Comparison of ENCODE assay signal across 8 mouse cellular contexts in the genomic region with DNA sequence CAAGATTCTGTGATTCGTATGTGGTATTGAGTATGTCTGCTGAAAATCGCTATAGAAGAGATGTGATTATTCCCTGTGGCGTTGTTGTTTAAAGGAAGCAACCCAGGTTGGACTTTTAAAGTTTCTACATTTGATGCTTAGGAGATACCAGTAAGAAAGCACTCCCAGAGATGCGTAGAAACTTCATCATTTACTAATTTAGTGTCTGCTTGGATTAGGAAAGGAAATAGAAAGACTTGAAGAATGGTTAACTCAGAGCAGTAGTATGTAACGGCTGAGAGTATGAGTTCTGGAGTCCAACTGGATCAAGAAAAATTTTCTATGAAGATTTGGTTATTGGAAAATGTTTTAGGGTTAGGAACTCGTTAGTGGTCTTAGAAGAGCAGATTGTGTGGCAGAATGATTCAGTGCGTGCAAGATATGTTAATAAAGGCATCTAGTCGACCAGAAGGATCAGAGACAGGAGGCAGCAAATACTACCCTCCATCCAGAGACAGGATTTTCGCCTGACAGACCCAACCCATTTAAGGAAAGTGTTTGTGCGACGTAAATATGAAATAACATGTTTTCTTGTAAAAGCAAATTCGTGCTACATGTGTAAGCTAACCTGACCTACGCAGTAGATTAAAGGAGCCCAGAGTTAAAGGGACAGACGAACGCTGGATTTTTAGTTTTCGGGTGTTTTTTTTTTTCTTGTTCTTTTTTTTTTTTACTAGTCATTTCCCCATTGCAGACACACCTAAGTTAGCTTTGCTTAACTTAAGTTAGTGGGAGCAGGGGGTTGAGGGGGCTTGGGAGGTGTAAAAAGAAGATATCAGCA. TPM values are rescaled to one million over a fixed set of nuclear protein-coding genes. Genes with fewer than 3 reads are reported as not detected.
DNase-seq lines count a peak whose midpoint lies in the region; ATAC-seq and TF ChIP-seq lines count a peak whose summit lies in the region.

No protein-coding gene starts in this region.

- WGBS in heart, embryonic 11.5 days (ENCODE audit: insufficient replicate concordance) = 72% methylated on average over 16 of the region's 16 CpGs
- 67% methylated on average over 16 of the region's 16 CpGs for whole genome bisulfite sequencing in heart, postnatal 0 days
- 81% methylated on average over 16 of the region's 16 CpGs for WGBS in midbrain, embryonic 11.5 days

- H3K4me3 ChIP-seq in heart, embryonic 11.5 days (ENCODE audit: low read depth, low read length) = peak overlapping the region; percentile 65
- peak overlapping the region; percentile 61 for H3K4me3 ChIP-seq in heart, postnatal 0 days (ENCODE audit: low read depth, low read length)
- H3K4me3 ChIP-seq in midbrain, embryonic 11.5 days (ENCODE audit: low read depth, low read length) = peak overlapping the region; percentile 67

- no peaks in the 10 kb centered on the region for H3K27me3 ChIP-seq in heart, embryonic 11.5 days (ENCODE audit: control insufficient read depth, insufficient read depth, low read length)
- no peaks in the 10 kb centered on the region for H3K27me3 ChIP-seq in heart, postnatal 0 days (ENCODE audit: control insufficient read depth, insufficient read depth, low read length)
- no peaks in the 10 kb centered on the region for H3K27me3 ChIP-seq in midbrain, embryonic 11.5 days (ENCODE audit: control insufficient read depth, insufficient read depth, low read length)

- intact Hi-C loops in left cerebral cortex, postnatal 36 days (cut with DNase I) = no loop called here

- no peaks in the 10 kb centered on the region for H3K9me3 ChIP-seq in heart, embryonic 11.5 days (replicated peaks; ENCODE audit: control insufficient read depth, low read length)
- H3K9me3 ChIP-seq in heart, postnatal 0 days (replicated peaks; ENCODE audit: control insufficient read depth, low read length) = no peaks in the 10 kb centered on the region
- H3K9me3 ChIP-seq in midbrain, embryonic 11.5 days (ENCODE audit: control insufficient read depth, low read length) = peaks cover 6% of the 10 kb centered on the region; the same call in 1 of the 2 replicates

- peak overlapping the region; percentile 77 for H3K9ac ChIP-seq in heart, embryonic 11.5 days (ENCODE audit: low read depth, low read length)
- H3K9ac ChIP-seq in heart, postnatal 0 days (replicated peaks; ENCODE audit: low read depth, low read length) = peak overlapping the region; percentile 69
- H3K9ac ChIP-seq in midbrain, embryonic 11.5 days (ENCODE audit: low read length) = peak overlapping the region; percentile 85

- TF ChIP-seq EP300 in heart, postnatal 0 days (IDR thresholded peaks at IDR 0.05; ENCODE audit: low read depth) = no peak

- peak overlapping the region; percentile 88 for H3K4me2 ChIP-seq in heart, embryonic 11.5 days
- peak overlapping the region; percentile 89 for H3K4me2 ChIP-seq in heart, postnatal 0 days (ENCODE audit: low read depth, low read length)
- peak overlapping the region; percentile 95 for H3K4me2 ChIP-seq in midbrain, embryonic 11.5 days

- peaks cover 18% of the 10 kb centered on the region for H3K4me1 ChIP-seq in heart, embryonic 11.5 days (ENCODE audit: control insufficient read depth, insufficient read depth, low read length)
- peaks cover 21% of the 10 kb centered on the region for H3K4me1 ChIP-seq in heart, postnatal 0 days (ENCODE audit: control insufficient read depth, insufficient read depth)
- peaks cover 17% of the 10 kb centered on the region for H3K4me1 ChIP-seq in midbrain, embryonic 11.5 days (ENCODE audit: control insufficient read depth, insufficient read depth, low read length)

- peaks cover 9% of the 10 kb centered on the region for H3K36me3 ChIP-seq in heart, embryonic 11.5 days (ENCODE audit: control insufficient read depth, insufficient read depth, low read length)
- peaks cover 32% of the 10 kb centered on the region; the same call in 1 of the 2 replicates for H3K36me3 ChIP-seq in heart, postnatal 0 days (replicated peaks; ENCODE audit: control insufficient read depth, insufficient read depth, low read length)
- H3K36me3 ChIP-seq in midbrain, embryonic 11.5 days (ENCODE audit: control insufficient read depth, insufficient read depth, low read length) = peaks cover 13% of the 10 kb centered on the region

- peak overlapping the region; percentile 88 for H3K27ac ChIP-seq in heart, embryonic 11.5 days (ENCODE audit: low read depth, low read length)
- H3K27ac ChIP-seq in heart, postnatal 0 days (ENCODE audit: low read depth) = peak overlapping the region; percentile 99
- H3K27ac ChIP-seq in midbrain, embryonic 11.5 days (ENCODE audit: low read depth, low read length) = 0 out of 2 replicates have a peak overlapping the region, but pooled peaks have one; percentile 96

- DNase-seq in heart, adult 18-20 months = no peak
- DNase-seq in MEL-GATA-1-ER (ENCODE audit: extremely low read depth, low read depth) = peak; percentile 36
- no peak for DNase-seq in heart, postnatal 0 days (ENCODE audit: low spot score)
- peak; percentile 87 for DNase-seq in midbrain, embryonic 11.5 days (ENCODE audit: low spot score, missing footprints)
- DNase-seq in natural killer cell, adult 2 months (ENCODE audit: low spot score in 2 of 2) = no peak
- DNase-seq in left cerebral cortex, postnatal 36 days (ENCODE audit: low spot score in 2 of 2) = no peak

- no peak for TF ChIP-seq CTCF in heart, postnatal 0 days (IDR thresholded peaks at IDR 0.05; ENCODE audit: low read depth)

- ATAC-seq in heart, embryonic 11.5 days (replicated peaks; ENCODE audit: insufficient number of reproducible peaks, low FRiP score, low TSS enrichment) = no peak
- ATAC-seq in heart, postnatal 0 days (ENCODE audit: insufficient read depth, low read depth) = no peak
- ATAC-seq in midbrain, embryonic 11.5 days (ENCODE audit: low FRiP score) = no peak
- no peak for ATAC-seq in monocyte, adult 5-6 weeks (replicated peaks; ENCODE audit: insufficient number of reproducible peaks, low FRiP score, low TSS enrichment, poor library complexity, severe bottlenecking)

RNA-seq across cellular contexts. Expression of a gene that starts 1.0 kb away (rescaled TPM):
- 14.0 and 17.6 TPM in 2 replicates for polyA plus RNA-seq in heart, embryonic 11.5 days (2014; fragmentation: Nextera tagmentation; extraction: Ambion mirVana)
- 1 to 10 TPM; 8.8 to 9.4 TPM for total RNA-seq in heart, adult 18-20 months (2021)
- 6.1 and 8.4 TPM in 2 replicates for total RNA-seq in heart, postnatal 0 days (2014; rRNA removed; ENCODE audit: low replicate concordance)
- 15.4 and 19.1 TPM in 2 replicates for polyA plus RNA-seq in heart, postnatal 0 days (2015; fragmentation: Nextera tagmentation; extraction: Ambion mirVana)
- 20.6 and 21.0 TPM in 2 replicates for polyA plus RNA-seq in midbrain, embryonic 11.5 days (2014; fragmentation: Nextera tagmentation; extraction: Ambion mirVana)
- total RNA-seq in monocyte, adult 5-6 weeks (2017) = 5.1 to 10.4 TPM (median 6.0 TPM) in 3 replicates
- 1 to 10 TPM; 7.0 to 9.4 TPM for total RNA-seq in left cerebral cortex, postnatal 36 days (2021)

RNA-seq across cellular contexts. Expression of a gene that starts 1.2 kb away (rescaled TPM):
- 14.3 and 14.6 TPM in 2 replicates for polyA plus RNA-seq in heart, embryonic 11.5 days (2014; fragmentation: Nextera tagmentation; extraction: Ambion mirVana)
- 10 to 100 TPM; 10.3 to 11.2 TPM for total RNA-seq in heart, adult 18-20 months (2021)
- total RNA-seq in heart, postnatal 0 days (2014; rRNA removed; ENCODE audit: low replicate concordance) = 13.1 and 15.3 TPM in 2 replicates
- 13.4 and 14.4 TPM in 2 replicates for polyA plus RNA-seq in heart, postnatal 0 days (2015; fragmentation: Nextera tagmentation; extraction: Ambion mirVana)
- 35.4 and 35.7 TPM in 2 replicates for polyA plus RNA-seq in midbrain, embryonic 11.5 days (2014; fragmentation: Nextera tagmentation; extraction: Ambion mirVana)
- total RNA-seq in monocyte, adult 5-6 weeks (2017) = 6.5 to 11.1 TPM (median 8.5 TPM) in 3 replicates
- total RNA-seq in left cerebral cortex, postnatal 36 days (2021) = 10 to 100 TPM; 16.6 to 19.9 TPM

RNA-seq across cellular contexts. Expression of a gene that starts 29.0 kb away (rescaled TPM):
- polyA plus RNA-seq in heart, embryonic 11.5 days (2014; fragmentation: Nextera tagmentation; extraction: Ambion mirVana) = 41.0 and 44.9 TPM in 2 replicates
- 10 to 100 TPM; 16.4 to 21.3 TPM for total RNA-seq in heart, adult 18-20 months (2021)
- total RNA-seq in heart, postnatal 0 days (2014; rRNA removed; ENCODE audit: low replicate concordance) = 9.6 and 20.8 TPM in 2 replicates
- 12.3 and 13.0 TPM in 2 replicates for polyA plus RNA-seq in heart, postnatal 0 days (2015; fragmentation: Nextera tagmentation; extraction: Ambion mirVana)
- 67.8 and 69.3 TPM in 2 replicates for polyA plus RNA-seq in midbrain, embryonic 11.5 days (2014; fragmentation: Nextera tagmentation; extraction: Ambion mirVana)
- 40.1 to 81.9 TPM (median 46.5 TPM) in 3 replicates for total RNA-seq in monocyte, adult 5-6 weeks (2017)
- 10 to 100 TPM; 35.8 to 56.6 TPM for total RNA-seq in left cerebral cortex, postnatal 36 days (2021)

RNA-seq across cellular contexts. Expression of a gene that starts 29.5 kb away (rescaled TPM):
- 6.3 and 8.2 TPM in 2 replicates for polyA plus RNA-seq in heart, embryonic 11.5 days (2014; fragmentation: Nextera tagmentation; extraction: Ambion mirVana)
- 1 to 10 TPM; 5.8 to 6.8 TPM for total RNA-seq in heart, adult 18-20 months (2021)
- 4.2 and 4.8 TPM in 2 replicates for total RNA-seq in heart, postnatal 0 days (2014; rRNA removed; ENCODE audit: low replicate concordance)
- polyA plus RNA-seq in heart, postnatal 0 days (2015; fragmentation: Nextera tagmentation; extraction: Ambion mirVana) = 5.1 and 5.6 TPM in 2 replicates
- polyA plus RNA-seq in midbrain, embryonic 11.5 days (2014; fragmentation: Nextera tagmentation; extraction: Ambion mirVana) = 13.8 and 16.3 TPM in 2 replicates
- total RNA-seq in monocyte, adult 5-6 weeks (2017) = 25.3 to 41.6 TPM (median 34.1 TPM) in 3 replicates
- 1 to 10 TPM; 5.8 to 7.0 TPM for total RNA-seq in left cerebral cortex, postnatal 36 days (2021)

RNA-seq across cellular contexts. Expression of a gene that starts 31.8 kb away (rescaled TPM):
- polyA plus RNA-seq in heart, embryonic 11.5 days (2014; fragmentation: Nextera tagmentation; extraction: Ambion mirVana) = not detected in 2 replicates
- total RNA-seq in heart, adult 18-20 months (2021) = not detected
- not detected in 2 replicates for total RNA-seq in heart, postnatal 0 days (2014; rRNA removed; ENCODE audit: low replicate concordance)
- not detected in 2 replicates for polyA plus RNA-seq in heart, postnatal 0 days (2015; fragmentation: Nextera tagmentation; extraction: Ambion mirVana)
- polyA plus RNA-seq in midbrain, embryonic 11.5 days (2014; fragmentation: Nextera tagmentation; extraction: Ambion mirVana) = not detected in 2 replicates
- not detected in 3 replicates for total RNA-seq in monocyte, adult 5-6 weeks (2017)
- total RNA-seq in left cerebral cortex, postnatal 36 days (2021) = under 1 TPM in 1 of 2 experiments, not detected in 1; 0.25 TPM

Comparison
In these comparisons a context has a peak if more than half of its experiments do, and no peak if none do; other contexts are left out.
1. DNase-seq: peak in MEL-GATA-1-ER (single experiment) and midbrain, embryonic 11.5 days (single experiment); none in heart, adult 18-20 months (0 of 2), heart, postnatal 0 days (single experiment), natural killer cell, adult 2 months (0 of 2) and left cerebral cortex, postnatal 36 days (0 of 2).
2. Peak in every context shown above with its lines, with median percentiles within 50 percentile points of each other: H3K27ac ChIP-seq, H3K4me2 ChIP-seq, H3K4me3 ChIP-seq and H3K9ac ChIP-seq.